ENCODE assay signal across 17 mouse cellular contexts in genomic region chr5:51763599-51763998, GRCm38 (mm10).
"Had no signal": no experiment of that assay in that cellular context is flagged by ENCODE, and none has a peak within 500 bp of the region (broad histone marks: within the 10 kb centered on the region; RNA-seq: fewer than 3 reads in every experiment).

No protein-coding gene starts in this region.

- H3K36me3 ChIP-seq: lung, embryonic 15.5 days; midbrain, embryonic 13.5 days; midbrain, embryonic 15.5 days; neural tube, embryonic 12.5 days; stomach, embryonic 15.5 days had no signal

- H3K4me3 ChIP-seq: lung, embryonic 15.5 days; megakaryocyte, embryonic 14.5 days; midbrain, embryonic 13.5 days; midbrain, embryonic 15.5 days; neural tube, embryonic 12.5 days; stomach, embryonic 15.5 days had no signal

- H3K27ac ChIP-seq: lung, embryonic 15.5 days; macrophage; midbrain, embryonic 13.5 days; midbrain, embryonic 15.5 days; neural tube, embryonic 12.5 days; stomach, embryonic 15.5 days; stomach, postnatal 0 days had no signal

- DNase-seq: liver, postnatal 0 days; lung, adult 2 months; lung, postnatal 14 days; lung, postnatal 36 days; thymus, adult 2 months; thymus, postnatal 25 days; thymus, postnatal 4 days had no signal

- ATAC-seq: liver, postnatal 0 days; lung, postnatal 0 days; midbrain, embryonic 13.5 days; midbrain, embryonic 15.5 days had no signal

- H3K9ac ChIP-seq: liver, postnatal 0 days; lung, embryonic 15.5 days; midbrain, embryonic 13.5 days; midbrain, embryonic 15.5 days; neural tube, embryonic 12.5 days; stomach, embryonic 15.5 days had no signal

- H3K4me2 ChIP-seq: lung, embryonic 15.5 days; midbrain, embryonic 11.5 days; midbrain, embryonic 13.5 days; midbrain, embryonic 15.5 days; neural tube, embryonic 12.5 days; stomach, embryonic 15.5 days had no signal

- H3K4me1 ChIP-seq: lung, embryonic 15.5 days; megakaryocyte, embryonic 14.5 days; midbrain, embryonic 13.5 days; midbrain, embryonic 15.5 days; neural tube, embryonic 12.5 days; stomach, embryonic 15.5 days had no signal

- H3K9me3 ChIP-seq: lung, embryonic 15.5 days; midbrain, embryonic 13.5 days; midbrain, embryonic 15.5 days; neural tube, embryonic 12.5 days; stomach, embryonic 15.5 days had no signal

- H3K27me3 ChIP-seq: lung, embryonic 15.5 days; megakaryocyte, embryonic 14.5 days; midbrain, embryonic 13.5 days; midbrain, embryonic 15.5 days; neural tube, embryonic 12.5 days; stomach, embryonic 15.5 days had no signal
